Mouse (Mus musculus): ENCODE results near the gene Crebrf. TPM values are rescaled to one million over a fixed set of nuclear protein-coding genes. Genes with fewer than 3 reads are reported as not detected.
A peak's percentile ranks its signal among the peaks of the same experiment; 100 is the strongest.

The Crebrf gene
- polyA plus RNA-seq, 1 experiment from 2014 or later = 10.2 TPM

- peaks cover 29% of the 10 kb centered on the region for H3K4me1 ChIP-seq
- ATAC-seq (ENCODE audit: extremely low read depth, insufficient number of reproducible peaks, low FRiP score, low TSS enrichment) = no peak
- 10% methylated on average over 3 of the region's 3 CpGs for WGBS
- 0 out of 2 replicates have a peak overlapping the region, but pooled peaks have one; percentile 28 for H3K27ac ChIP-seq (replicated peaks)
- H3K9me3 ChIP-seq = no peaks in the 10 kb centered on the region
- H3K27me3 ChIP-seq (replicated peaks) = no peaks in the 10 kb centered on the region
- H3K36me3 ChIP-seq = peaks cover 36% of the 10 kb centered on the region
- no peak overlapping the region for H3K4me3 ChIP-seq
- H3K4me2 ChIP-seq = no peak overlapping the region
- 0 out of 2 replicates have a peak overlapping the region, but pooled peaks have one; percentile 14 for H3K9ac ChIP-seq
Observed at GRCm38 (mm10) chr17:26794744-26795143, 79.3 kb downstream of the Crebrf start.

GRCm38 (mm10) chr17:26795386-26795785, 79.9 kb downstream of the Crebrf start:
- Histone ChIP-seq H3K4me2 (no peak overlapping the region), H3K9ac (no peak overlapping the region), H3K27me3 (replicated peaks) (no peaks in the 10 kb centered on the region), H3K4me1 (peaks cover 29% of the 10 kb centered on the region), H3K9me3 (no peaks in the 10 kb centered on the region), H3K4me3 (no peak overlapping the region), H3K36me3 (peaks cover 30% of the 10 kb centered on the region), H3K27ac (replicated peaks) (0 out of 2 replicates have a peak overlapping the region, but pooled peaks have one; percentile 28)
- 58% methylated on average over 7 of the region's 7 CpGs for WGBS
- ATAC-seq (ENCODE audit: extremely low read depth, insufficient number of reproducible peaks, low FRiP score, low TSS enrichment) = no peak

GRCm38 (mm10) chr17:26797379-26798128, 82.1 kb downstream of the Crebrf start:
- H3K9me3 ChIP-seq = no peaks in the 10 kb centered on the region
- peak overlapping the region; percentile 30 for H3K4me2 ChIP-seq
- H3K27ac ChIP-seq (replicated peaks) = peak overlapping the region; percentile 87
- WGBS = 33% methylated on average over 6 of the region's 6 CpGs
- H3K9ac ChIP-seq = no peak overlapping the region; the same call in none of the 2 replicates
- H3K27me3 ChIP-seq (replicated peaks) = no peaks in the 10 kb centered on the region
- H3K36me3 ChIP-seq = peaks cover 8% of the 10 kb centered on the region
- ATAC-seq (ENCODE audit: extremely low read depth, insufficient number of reproducible peaks, low FRiP score, low TSS enrichment) = no peak
- H3K4me3 ChIP-seq = no peak overlapping the region
- H3K4me1 ChIP-seq = peaks cover 29% of the 10 kb centered on the region

DNA sequence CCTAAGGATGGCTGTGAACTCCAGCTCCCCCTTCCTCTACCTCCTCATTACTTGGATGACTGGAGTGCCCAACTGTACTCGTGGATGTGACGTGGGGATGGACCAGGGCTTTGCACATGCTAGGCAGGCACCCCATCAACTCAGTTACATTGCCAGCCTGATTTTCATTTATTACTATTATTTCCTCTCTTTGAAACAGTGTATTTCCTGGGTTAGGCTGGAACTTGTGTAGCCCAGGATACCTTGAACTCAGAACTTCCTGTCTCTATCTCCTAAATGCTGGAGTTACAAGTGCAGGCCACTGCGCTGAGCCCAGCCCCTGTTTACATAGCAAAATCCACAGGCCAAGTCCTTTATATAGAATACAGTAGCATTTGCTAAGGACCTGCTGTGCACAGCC, 87.4 kb downstream of the Crebrf start:
- Histone ChIP-seq H3K9me3 (peaks cover 5% of the 10 kb centered on the region; the same call in 1 of the 2 replicates), H3K9ac (no peak overlapping the region), H3K27me3 (replicated peaks) (no peaks in the 10 kb centered on the region), H3K27ac (replicated peaks) (no peak overlapping the region), H3K4me1 (peaks cover under 1% of the 10 kb centered on the region), H3K4me2 (no peak overlapping the region), H3K36me3 (no peaks in the 10 kb centered on the region), H3K4me3 (no peak overlapping the region)
- WGBS = 81% methylated on average over 3 of the region's 3 CpGs
- no peak for ATAC-seq (ENCODE audit: extremely low read depth, insufficient number of reproducible peaks, low FRiP score, low TSS enrichment)

- Histone ChIP-seq H3K36me3 (no peaks in the 10 kb centered on the region), H3K4me3 (no peak overlapping the region), H3K4me2 (no peak overlapping the region), H3K4me1 (peaks cover 15% of the 10 kb centered on the region), H3K9ac (no peak overlapping the region), H3K27ac (replicated peaks) (no peak overlapping the region), H3K27me3 (replicated peaks) (no peaks in the 10 kb centered on the region), H3K9me3 (no peaks in the 10 kb centered on the region)
- WGBS = 82% methylated on average over 2 of the region's 2 CpGs
- no peak for ATAC-seq (ENCODE audit: extremely low read depth, insufficient number of reproducible peaks, low FRiP score, low TSS enrichment)
Observed at GRCm38 (mm10) chr17:26812607-26813006, 97.2 kb downstream of the Crebrf start.

DNA sequence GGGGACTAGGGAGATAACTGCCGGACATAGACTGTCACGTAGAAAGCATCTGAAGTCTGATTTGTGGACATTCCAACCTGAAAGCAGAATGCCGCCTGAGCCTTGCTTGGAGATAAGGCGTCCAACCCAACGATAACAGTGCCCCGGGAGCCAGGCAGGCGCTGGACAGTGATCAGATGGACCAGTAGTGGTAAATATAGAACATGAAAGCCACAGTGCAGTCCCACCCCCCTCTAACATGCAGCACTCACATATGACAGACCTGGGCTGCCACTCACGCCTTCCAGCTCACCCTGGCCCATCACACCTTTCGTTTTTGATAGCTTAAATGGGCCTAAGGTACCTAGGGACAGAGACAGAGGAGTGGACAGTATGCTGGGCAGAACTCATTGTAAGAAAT, 98.0 kb downstream of the Crebrf start:
- H3K9me3 ChIP-seq = no peaks in the 10 kb centered on the region
- H3K9ac ChIP-seq = no peak overlapping the region
- H3K27ac ChIP-seq (replicated peaks) = peak overlapping the region; percentile 50
- no peak overlapping the region for H3K4me3 ChIP-seq
- 26% methylated on average over 9 of the region's 9 CpGs for WGBS
- H3K36me3 ChIP-seq = no peaks in the 10 kb centered on the region
- no peak for ATAC-seq (ENCODE audit: extremely low read depth, insufficient number of reproducible peaks, low FRiP score, low TSS enrichment)
- peaks cover 15% of the 10 kb centered on the region for H3K4me1 ChIP-seq
- H3K4me2 ChIP-seq = peak overlapping the region; percentile 41
- no peaks in the 10 kb centered on the region for H3K27me3 ChIP-seq (replicated peaks)

GRCm38 (mm10) chr17:26816810-26817209, 101.4 kb downstream of the Crebrf start:
- H3K4me3 ChIP-seq = no peak overlapping the region
- no peak overlapping the region for H3K9ac ChIP-seq
- 71% methylated on average over 6 of the region's 6 CpGs for WGBS
- no peaks in the 10 kb centered on the region for H3K9me3 ChIP-seq
- no peaks in the 10 kb centered on the region for H3K27me3 ChIP-seq (replicated peaks)
- H3K27ac ChIP-seq (replicated peaks) = no peak overlapping the region
- H3K36me3 ChIP-seq = no peaks in the 10 kb centered on the region
- ATAC-seq (ENCODE audit: extremely low read depth, insufficient number of reproducible peaks, low FRiP score, low TSS enrichment) = no peak
- H3K4me2 ChIP-seq = no peak overlapping the region
- peaks cover 15% of the 10 kb centered on the region for H3K4me1 ChIP-seq

- ATAC-seq (ENCODE audit: extremely low read depth, insufficient number of reproducible peaks, low FRiP score, low TSS enrichment) = no peak
- Histone ChIP-seq H3K4me1 (peaks cover 15% of the 10 kb centered on the region), H3K27ac (replicated peaks) (no peak overlapping the region), H3K36me3 (no peaks in the 10 kb centered on the region), H3K9me3 (no peaks in the 10 kb centered on the region), H3K4me3 (no peak overlapping the region), H3K27me3 (replicated peaks) (no peaks in the 10 kb centered on the region), H3K9ac (no peak overlapping the region), H3K4me2 (no peak overlapping the region)
Observed at GRCm38 (mm10) chr17:26817776-26818175, 102.3 kb downstream of the Crebrf start.

DNA sequence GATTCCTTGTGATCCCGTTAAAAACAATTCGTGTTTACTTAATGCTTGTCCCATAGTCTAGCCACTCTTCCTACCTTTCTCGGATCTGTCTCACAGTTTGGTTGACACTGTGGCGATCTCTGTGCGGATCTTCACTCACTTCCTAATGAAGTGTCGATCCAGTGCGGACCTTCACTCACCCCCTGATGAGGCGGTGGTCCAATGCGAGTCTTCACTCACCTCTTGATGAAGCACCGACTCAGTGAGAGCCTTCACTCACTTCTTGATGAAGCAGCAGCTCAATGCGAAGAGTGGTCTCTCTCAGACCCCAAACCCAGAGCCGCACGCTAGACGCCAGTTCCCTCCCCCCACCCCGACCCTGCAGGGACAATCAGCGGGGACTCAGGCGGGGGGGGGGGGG, 110.7 kb downstream of the Crebrf start:
- H3K4me3 ChIP-seq = no peak overlapping the region
- H3K27ac ChIP-seq (replicated peaks) = no peak overlapping the region
- H3K9ac ChIP-seq = no peak overlapping the region
- no peak overlapping the region for H3K4me2 ChIP-seq
- peaks cover 8% of the 10 kb centered on the region for H3K9me3 ChIP-seq
- 0 out of 2 replicates have a peak, but pooled peaks cover 3% of the 10 kb centered on the region for H3K27me3 ChIP-seq (replicated peaks)
- ATAC-seq (ENCODE audit: extremely low read depth, insufficient number of reproducible peaks, low FRiP score, low TSS enrichment) = no peak
- 0 out of 2 replicates have a peak, but pooled peaks cover 2% of the 10 kb centered on the region for H3K4me1 ChIP-seq
- H3K36me3 ChIP-seq = peaks cover 17% of the 10 kb centered on the region
- WGBS = 71% methylated on average over 15 of the region's 17 CpGs

Other genes with a start within 250 kb of the Crebrf start
- 103 and 121 TPM in 2 replicates for gene Ergic1, start 154.2 kb upstream of the Crebrf start, polyA plus RNA-seq (2015; fragmentation: Nextera tagmentation; extraction: Ambion mirVana)
- gene Dusp1, start 153.5 kb upstream of the Crebrf start, polyA plus RNA-seq (2015; fragmentation: Nextera tagmentation; extraction: Ambion mirVana) = 32.8 and 33.1 TPM in 2 replicates
- 187 and 228 TPM in 2 replicates for gene Atp6v0e, start 52.4 kb upstream of the Crebrf start, polyA plus RNA-seq (2015; fragmentation: Nextera tagmentation; extraction: Ambion mirVana)
- 56.6 and 60.5 TPM in 2 replicates for gene Bnip1, start 65.4 kb downstream of the Crebrf start, polyA plus RNA-seq (2015; fragmentation: Nextera tagmentation; extraction: Ambion mirVana)
- gene Nkx2-5, start 129.4 kb downstream of the Crebrf start, polyA plus RNA-seq (2015; fragmentation: Nextera tagmentation; extraction: Ambion mirVana) = 136 and 142 TPM in 2 replicates
- 6.3 and 7.0 TPM in 2 replicates for gene Kifc5b, start 201.4 kb downstream of the Crebrf start, polyA plus RNA-seq (2015; fragmentation: Nextera tagmentation; extraction: Ambion mirVana)
- 8.4 and 9.2 TPM in 2 replicates for gene Phf1, start 217.4 kb downstream of the Crebrf start, polyA plus RNA-seq (2015; fragmentation: Nextera tagmentation; extraction: Ambion mirVana)
- gene Cuta, start 223.9 kb downstream of the Crebrf start, polyA plus RNA-seq (2015; fragmentation: Nextera tagmentation; extraction: Ambion mirVana) = 152 and 169 TPM in 2 replicates
- gene Syngap1, start 225.6 kb downstream of the Crebrf start, polyA plus RNA-seq (2015; fragmentation: Nextera tagmentation; extraction: Ambion mirVana) = 1.3 and 2.0 TPM in 2 replicates

Data from heart, embryonic 13.5 days (tissue).